23 mouse cellular contexts compared by ENCODE assay signal in the genomic region with DNA sequence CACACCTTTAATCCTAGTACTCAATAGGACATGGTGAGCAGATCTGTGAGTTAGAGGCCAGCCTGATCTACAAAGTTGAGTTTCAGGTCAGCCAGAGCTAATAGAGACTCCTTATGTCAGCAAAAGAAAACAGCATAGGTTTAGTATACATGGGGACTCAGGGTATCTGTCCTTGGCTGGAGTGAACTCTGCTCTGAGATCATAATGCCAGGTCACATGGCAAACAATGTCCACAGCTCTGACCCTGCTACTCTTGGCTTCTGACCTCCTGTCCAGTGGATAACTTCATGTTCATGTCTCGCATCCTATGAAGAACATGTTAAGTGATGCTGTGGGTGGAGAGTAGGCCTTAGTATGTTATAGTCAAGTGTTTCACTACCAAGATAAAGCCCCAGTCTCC. TPM values are rescaled to one million over a fixed set of nuclear protein-coding genes. Genes with fewer than 3 reads are reported as not detected.
A peak's percentile ranks its signal among the peaks of the same experiment; 100 is the strongest.
DNase-seq lines count a peak whose midpoint lies in the region; ATAC-seq and TF ChIP-seq lines count a peak whose summit lies in the region.
"Had no signal": no experiment of that assay in that cellular context is flagged by ENCODE, and none has a peak within 500 bp of the region (broad histone marks: within the 10 kb centered on the region; RNA-seq: fewer than 3 reads in every experiment).

No protein-coding gene starts in this region.

- peaks cover 4% of the 10 kb centered on the region for H3K4me1 ChIP-seq in kidney, embryonic 15.5 days
- no peaks in the 10 kb centered on the region for H3K4me1 ChIP-seq in liver, embryonic 12.5 days
- H3K4me1 ChIP-seq in liver, embryonic 16.5 days (ENCODE audit: control insufficient read depth, low read depth, low read length): no peaks in the 10 kb centered on the region
- H3K4me1 ChIP-seq in liver, postnatal 0 days (ENCODE audit: insufficient read depth): no peaks in the 10 kb centered on the region
- H3K4me1 ChIP-seq: forebrain, embryonic 13.5 days; forebrain, embryonic 15.5 days had no signal

- no peak overlapping the region for H3K4me2 ChIP-seq in kidney, embryonic 15.5 days
- no peak overlapping the region for H3K4me2 ChIP-seq in liver, embryonic 12.5 days
- H3K4me2 ChIP-seq in liver, embryonic 16.5 days (ENCODE audit: low read depth, low read length): no peak overlapping the region
- no peak overlapping the region for H3K4me2 ChIP-seq in liver, postnatal 0 days (ENCODE audit: low read depth, low read length)
- H3K4me2 ChIP-seq: embryonic facial prominence, embryonic 13.5 days; embryonic facial prominence, embryonic 15.5 days; forebrain, embryonic 13.5 days; forebrain, embryonic 15.5 days had no signal

- H3K9me3 ChIP-seq in kidney, embryonic 15.5 days (replicated peaks): no peaks in the 10 kb centered on the region
- no peaks in the 10 kb centered on the region for H3K9me3 ChIP-seq in liver, embryonic 12.5 days (replicated peaks)
- H3K9me3 ChIP-seq in liver, embryonic 16.5 days (replicated peaks; ENCODE audit: control insufficient read depth, low read length): no peaks in the 10 kb centered on the region
- H3K9me3 ChIP-seq in liver, postnatal 0 days (ENCODE audit: low read length): no peaks in the 10 kb centered on the region
- H3K9me3 ChIP-seq: embryonic facial prominence, embryonic 13.5 days; embryonic facial prominence, embryonic 15.5 days; forebrain, embryonic 13.5 days; forebrain, embryonic 15.5 days had no signal

- no peaks in the 10 kb centered on the region for H3K36me3 ChIP-seq in kidney, embryonic 15.5 days
- H3K36me3 ChIP-seq in liver, embryonic 12.5 days: no peaks in the 10 kb centered on the region
- no peaks in the 10 kb centered on the region for H3K36me3 ChIP-seq in liver, embryonic 16.5 days (ENCODE audit: control insufficient read depth, insufficient read depth)
- H3K36me3 ChIP-seq in liver, postnatal 0 days (replicated peaks; ENCODE audit: insufficient read depth, low read length): no peaks in the 10 kb centered on the region
- H3K36me3 ChIP-seq: embryonic facial prominence, embryonic 13.5 days; embryonic facial prominence, embryonic 15.5 days; forebrain, embryonic 15.5 days had no signal

- H3K9ac ChIP-seq in kidney, embryonic 15.5 days: no peak overlapping the region
- H3K9ac ChIP-seq in liver, embryonic 12.5 days: no peak overlapping the region
- H3K9ac ChIP-seq in liver, embryonic 16.5 days (ENCODE audit: low read depth, low read length): no peak overlapping the region
- H3K9ac ChIP-seq in liver, postnatal 0 days (replicated peaks): no peak overlapping the region
- H3K9ac ChIP-seq: embryonic facial prominence, embryonic 13.5 days; embryonic facial prominence, embryonic 15.5 days; forebrain, embryonic 13.5 days; forebrain, embryonic 15.5 days had no signal

- no peak for TF ChIP-seq EP300 in liver, postnatal 0 days (IDR thresholded peaks at IDR 0.05; ENCODE audit: low read depth)

- TF ChIP-seq CTCF in liver, postnatal 0 days (IDR thresholded peaks at IDR 0.05; ENCODE audit: low read depth): no peak

- WGBS in kidney, embryonic 15.5 days: 93% methylated on average over 1 of the region's 1 CpGs
- 65% methylated on average over 1 of the region's 1 CpGs for WGBS in liver, embryonic 12.5 days (ENCODE audit: insufficient replicate concordance)
- WGBS in liver, embryonic 16.5 days (ENCODE audit: insufficient replicate concordance): 57% methylated on average over 1 of the region's 1 CpGs
- WGBS in liver, postnatal 0 days (ENCODE audit: insufficient replicate concordance): 48% methylated on average over 1 of the region's 1 CpGs

- no peak for ATAC-seq in kidney, embryonic 15.5 days (replicated peaks; ENCODE audit: low FRiP score)
- ATAC-seq in liver, embryonic 12.5 days: 0 out of 2 replicates have a peak, but pooled peaks have one; percentile 24
- ATAC-seq in liver, embryonic 16.5 days (ENCODE audit: low read depth): peak; percentile 75
- ATAC-seq in liver, postnatal 0 days: peak; percentile 84
- ATAC-seq: forebrain, embryonic 13.5 days; forebrain, embryonic 15.5 days had no signal

- H3K27me3 ChIP-seq in kidney, embryonic 15.5 days: no peaks in the 10 kb centered on the region
- no peaks in the 10 kb centered on the region for H3K27me3 ChIP-seq in liver, embryonic 12.5 days (replicated peaks)
- H3K27me3 ChIP-seq in liver, embryonic 16.5 days (ENCODE audit: control insufficient read depth, insufficient read depth, low read depth, low read length): no peaks in the 10 kb centered on the region
- no peaks in the 10 kb centered on the region for H3K27me3 ChIP-seq in liver, postnatal 0 days (ENCODE audit: insufficient read depth, low read length)
- H3K27me3 ChIP-seq: embryonic facial prominence, embryonic 13.5 days; embryonic facial prominence, embryonic 15.5 days; forebrain, embryonic 13.5 days; forebrain, embryonic 15.5 days had no signal

- H3K27ac ChIP-seq in kidney, embryonic 15.5 days: no peak overlapping the region
- no peak overlapping the region for H3K27ac ChIP-seq in liver, embryonic 12.5 days
- no peak overlapping the region for H3K27ac ChIP-seq in liver, embryonic 16.5 days (ENCODE audit: low read length)
- no peak overlapping the region for H3K27ac ChIP-seq in liver, postnatal 0 days (ENCODE audit: low read depth)
- H3K27ac ChIP-seq: embryonic facial prominence, embryonic 13.5 days; embryonic facial prominence, embryonic 15.5 days; forebrain, embryonic 13.5 days; forebrain, embryonic 15.5 days had no signal

- H3K4me3 ChIP-seq in kidney, embryonic 15.5 days (replicated peaks): no peak overlapping the region
- no peak overlapping the region for H3K4me3 ChIP-seq in liver, embryonic 12.5 days
- H3K4me3 ChIP-seq in liver, embryonic 16.5 days (ENCODE audit: low read depth, low read length): no peak overlapping the region
- H3K4me3 ChIP-seq in liver, postnatal 0 days (ENCODE audit: low read depth, low read length): no peak overlapping the region
- H3K4me3 ChIP-seq: embryonic facial prominence, embryonic 13.5 days; embryonic facial prominence, embryonic 15.5 days; erythroblast, embryonic 14.5 days; forebrain, embryonic 13.5 days; forebrain, embryonic 15.5 days had no signal

- DNase-seq in kidney, postnatal 36 days: peak; percentile 23 to 34
- DNase-seq in liver: no peak
- DNase-seq in liver, postnatal 0 days: no peak
- DNase-seq in spleen, postnatal 14 days (ENCODE audit: low spot score in 2 of 2): no peak
- no peak for DNase-seq in urinary bladder, postnatal 14 days (ENCODE audit: low spot score)
- DNase-seq: adrenal gland, adult 2 months; adrenal gland, postnatal 10 days; adrenal gland, postnatal 25 days; cerebellum, adult 11 months; cerebellum, adult 18-20 months; cerebellum, adult 8-10 months; cerebellum, adult 9-11 months; cerebellum, postnatal 14 days; cerebellum, postnatal 36 days; embryo, embryonic 11 days had no signal

RNA-seq across cellular contexts. Expression of a gene that starts 48.1 kb away (rescaled TPM):
- polyA plus RNA-seq in kidney, embryonic 15.5 days (2015; fragmentation: Nextera tagmentation; extraction: Ambion mirVana): 43.5 and 46.8 TPM in 2 replicates
- 10.6 and 11.6 TPM in 2 replicates for polyA plus RNA-seq in liver, embryonic 12.5 days (2016; fragmentation: Nextera tagmentation; extraction: Ambion mirVana)
- polyA plus RNA-seq in liver, embryonic 16.5 days (2015; fragmentation: Nextera tagmentation; extraction: Ambion mirVana): 6.6 and 7.4 TPM in 2 replicates
- polyA plus RNA-seq in liver, postnatal 0 days (2015; fragmentation: Nextera tagmentation; extraction: Ambion mirVana): 9.8 and 13.7 TPM in 2 replicates

Comparison
In these comparisons a context has a peak if more than half of its experiments do, and no peak if none do; other contexts are left out.
1. DNase-seq: peak in kidney, postnatal 36 days (2 of 2); none in liver (single experiment), liver, postnatal 0 days (single experiment), spleen, postnatal 14 days (0 of 2) and urinary bladder, postnatal 14 days (single experiment).